Mouse (Mus musculus) midbrain, embryonic 15.5 days (tissue): ENCODE results near the gene Scrt2. TPM values are rescaled to one million over a fixed set of nuclear protein-coding genes. Genes with fewer than 3 reads are reported as not detected.
"Not testable (repeated sequence)": the region's sequence is repeated elsewhere in the genome, so short reads cannot be mapped to it uniquely, and the experiment has no call there.

ENCODE experiments used
- ATAC-seq: fragments of 200-750 bp; cut with Nextera tagmentation; replicated peaks from 2 replicates; pipeline ENCODE4 v1.8.0; 2017; ENCODE audit warnings: moderate TSS enrichment
- H3K27ac ChIP-seq: fragments of 300-500 bp; sonication (generic); 2 replicates; pipeline ENCODE4 v1.5.1; 2015; ENCODE audit warnings: mild to moderate bottlenecking, inconsistent platforms
- H3K27me3 ChIP-seq: fragments of 300-500 bp; sonication (generic); replicated peaks from 2 replicates; pipeline ENCODE4 v1.6.1; 2015; ENCODE audit warnings: inconsistent platforms
- H3K36me3 ChIP-seq: fragments of 300-500 bp; sonication (generic); replicated peaks from 2 replicates; pipeline ENCODE4 v1.6.1; 2015; ENCODE audit warnings: inconsistent platforms
- H3K4me1 ChIP-seq: fragments of 300-500 bp; sonication (generic); 2 replicates; pipeline ENCODE4 v1.6.1; 2015; ENCODE audit warnings: inconsistent platforms
- H3K4me2 ChIP-seq: fragments of 300-500 bp; sonication (generic); 2 replicates; pipeline ENCODE4 v1.6.1; 2015; ENCODE audit warnings: inconsistent platforms, mild to moderate bottlenecking, moderate library complexity
- H3K4me3 ChIP-seq: fragments of 300-500 bp; sonication (generic); 2 replicates; pipeline ENCODE4 v1.5.1; 2015; ENCODE audit warnings: mild to moderate bottlenecking, inconsistent platforms
- H3K9ac ChIP-seq: fragments of 300-500 bp; sonication (generic); 2 replicates; pipeline ENCODE4 v1.6.1; 2015; ENCODE audit warnings: mild to moderate bottlenecking, inconsistent platforms
- H3K9me3 ChIP-seq: fragments of 300-500 bp; sonication (generic); 2 replicates; pipeline ENCODE4 v1.6.1; 2016; ENCODE audit warnings: inconsistent platforms
- WGBS: fragments of 180-500 bp; shearing (Covaris S2); methylation state at CpG from one replicate; pipeline ENCODE4 v1.1.7; 2015; ENCODE audit warnings: mixed read lengths; 5-methylcytosine and 5-hydroxymethylcytosine counted together
- polyA plus RNA-seq: library from polyadenylated mRNA; unstranded; fragments of >200 nt; fragmentation: Nextera tagmentation; extraction: Ambion mirVana; gene quantifications from 2 replicates; pipeline ENCODE4 v1.2.1, GENCODE M21; 2015

Gene Scrt2
- polyA plus RNA-seq, 1 experiment from 2014 or later, result 10.9 TPM

GRCm38 (mm10) chr2:152057252-152057563 lies 24.1 kb upstream of the Scrt2 start:
- H3K27ac ChIP-seq, result peak overlapping the region; percentile 36; the same call in 1 of the 2 replicates
- peaks cover 12% of the 10 kb centered on the region for H3K4me1 ChIP-seq
- ATAC-seq, result no peak

GRCm38 (mm10) chr2:152062817-152063216 lies 18.5 kb upstream of the Scrt2 start:
- 84% methylated on average over 3 of the region's 3 CpGs for WGBS

More at GRCm38 (mm10) chr2:152057252-152057563, 24.1 kb upstream of the Scrt2 start:
- Histone ChIP-seq H3K36me3 (no peaks in the 10 kb centered on the region), H3K9ac (no peak overlapping the region), H3K9me3 (no peaks in the 10 kb centered on the region), H3K4me2 (no peak overlapping the region), H3K27me3 (0 out of 2 replicates have a peak, but pooled peaks cover 4% of the 10 kb centered on the region), H3K4me3 (no peak overlapping the region)
- 69% methylated on average over 9 of the region's 9 CpGs for WGBS

GRCm38 (mm10) chr2:152068660-152069433 lies 12.5 kb upstream of the Scrt2 start:
- Histone ChIP-seq H3K4me2 (no peak overlapping the region), H3K27ac (peak overlapping the region; percentile 51; the same call in 1 of the 2 replicates), H3K4me1 (peaks cover 16% of the 10 kb centered on the region), H3K36me3 (no peaks in the 10 kb centered on the region), H3K9me3 (no peaks in the 10 kb centered on the region), H3K27me3 (no peaks in the 10 kb centered on the region), H3K4me3 (no peak overlapping the region), H3K9ac (no peak overlapping the region; the same call in 1 of the 2 replicates)
- 26% methylated on average over 11 of the region's 11 CpGs for WGBS
- ATAC-seq, result peak; percentile 80

More at GRCm38 (mm10) chr2:152062817-152063216, 18.5 kb upstream of the Scrt2 start:
- ATAC-seq, H3K27me3 ChIP-seq, H3K9me3 ChIP-seq, H3K9ac ChIP-seq, H3K4me3 ChIP-seq, H3K4me1 ChIP-seq, H3K36me3 ChIP-seq, H3K4me2 ChIP-seq, H3K27ac ChIP-seq: not testable (repeated sequence)

- Histone ChIP-seq H3K4me1 (peaks cover 16% of the 10 kb centered on the region), H3K9me3 (no peaks in the 10 kb centered on the region), H3K4me3 (no peak overlapping the region), H3K27me3 (no peaks in the 10 kb centered on the region), H3K4me2 (no peak overlapping the region), H3K9ac (no peak overlapping the region; the same call in 1 of the 2 replicates), H3K27ac (peak overlapping the region; percentile 51; the same call in 1 of the 2 replicates), H3K36me3 (no peaks in the 10 kb centered on the region)
- no peak for ATAC-seq
- WGBS, result 46% methylated on average over 9 of the region's 9 CpGs
Measured at GRCm38 (mm10) chr2:152069434-152069786, 11.9 kb upstream of the Scrt2 start.

GRCm38 (mm10) chr2:152069941-152070340 lies 11.4 kb upstream of the Scrt2 start:
- 0 out of 2 replicates have a peak, but pooled peaks have one; percentile 3 for ATAC-seq
- 79% methylated on average over 2 of the region's 2 CpGs for WGBS

GRCm38 (mm10) chr2:152074521-152074920 lies 6.8 kb upstream of the Scrt2 start:
- Histone ChIP-seq H3K27me3 (no peaks in the 10 kb centered on the region; the same call in 1 of the 2 replicates), H3K9me3 (no peaks in the 10 kb centered on the region), H3K4me1 (peaks cover 18% of the 10 kb centered on the region), H3K4me2 (no peak overlapping the region), H3K36me3 (no peaks in the 10 kb centered on the region), H3K9ac (no peak overlapping the region), H3K4me3 (no peak overlapping the region), H3K27ac (no peak overlapping the region)
- 94% methylated on average over 2 of the region's 2 CpGs for WGBS
- ATAC-seq, result no peak

More at GRCm38 (mm10) chr2:152069941-152070340, 11.4 kb upstream of the Scrt2 start:
- Histone ChIP-seq H3K27me3 (no peaks in the 10 kb centered on the region), H3K4me1 (peaks cover 16% of the 10 kb centered on the region), H3K9me3 (no peaks in the 10 kb centered on the region), H3K4me2 (no peak overlapping the region), H3K4me3 (no peak overlapping the region), H3K36me3 (no peaks in the 10 kb centered on the region), H3K9ac (no peak overlapping the region), H3K27ac (no peak overlapping the region)

GRCm38 (mm10) chr2:152075294-152075889 lies 5.9 kb upstream of the Scrt2 start:
- H3K9me3 ChIP-seq, result no peaks in the 10 kb centered on the region
- no peak overlapping the region for H3K4me3 ChIP-seq
- WGBS, result 60% methylated on average over 9 of the region's 9 CpGs
- no peaks in the 10 kb centered on the region; the same call in 1 of the 2 replicates for H3K27me3 ChIP-seq
- ATAC-seq, result no peak
- H3K9ac ChIP-seq, result no peak overlapping the region
- H3K36me3 ChIP-seq, result no peaks in the 10 kb centered on the region
- H3K4me1 ChIP-seq, result peaks cover 18% of the 10 kb centered on the region
- no peak overlapping the region for H3K27ac ChIP-seq
- no peak overlapping the region for H3K4me2 ChIP-seq

GRCm38 (mm10) chr2:152077337-152077736 lies 4.0 kb upstream of the Scrt2 start:
- Histone ChIP-seq H3K9me3 (no peaks in the 10 kb centered on the region), H3K27ac (no peak overlapping the region), H3K9ac (0 out of 2 replicates have a peak overlapping the region, but pooled peaks have one; percentile 12), H3K27me3 (no peaks in the 10 kb centered on the region; the same call in 1 of the 2 replicates), H3K4me3 (no peak overlapping the region), H3K4me2 (no peak overlapping the region), H3K36me3 (no peaks in the 10 kb centered on the region), H3K4me1 (peaks cover 18% of the 10 kb centered on the region)
- 80% methylated on average over 3 of the region's 3 CpGs for WGBS
- ATAC-seq, result no peak

- H3K27ac ChIP-seq, result peak overlapping the region; percentile 95
- H3K27me3 ChIP-seq, result no peaks in the 10 kb centered on the region; the same call in 1 of the 2 replicates
- peak overlapping the region; percentile 84 for H3K4me2 ChIP-seq
- H3K9me3 ChIP-seq, result no peaks in the 10 kb centered on the region
- peak overlapping the region; percentile 96 for H3K9ac ChIP-seq
- WGBS, result under 1% methylated on average over 77 of the region's 81 CpGs
- peak; percentile 79 for ATAC-seq
- H3K36me3 ChIP-seq, result no peaks in the 10 kb centered on the region
- peaks cover 60% of the 10 kb centered on the region for H3K4me1 ChIP-seq
- peak overlapping the region; percentile 75 for H3K4me3 ChIP-seq
Measured at GRCm38 (mm10) chr2:152081641-152082448, 516 bp downstream of the Scrt2 start.

- peaks cover 69% of the 10 kb centered on the region for H3K4me1 ChIP-seq
Measured at GRCm38 (mm10) chr2:152082456-152083285, 1.3 kb downstream of the Scrt2 start.

GRCm38 (mm10) chr2:152083411-152083810 lies 2.1 kb downstream of the Scrt2 start:
- Histone ChIP-seq H3K4me3 (peak overlapping the region; percentile 75), H3K36me3 (no peaks in the 10 kb centered on the region), H3K4me1 (peaks cover 76% of the 10 kb centered on the region), H3K9ac (peak overlapping the region; percentile 96), H3K4me2 (peak overlapping the region; percentile 84), H3K9me3 (no peaks in the 10 kb centered on the region), H3K27me3 (no peaks in the 10 kb centered on the region), H3K27ac (peak overlapping the region; percentile 95)
- no peak for ATAC-seq
- WGBS, result 42% methylated on average over 4 of the region's 4 CpGs

More at GRCm38 (mm10) chr2:152082456-152083285, 1.3 kb downstream of the Scrt2 start:
- H3K4me2 ChIP-seq, result peak overlapping the region; percentile 84
- H3K9ac ChIP-seq, result peak overlapping the region; percentile 96
- WGBS, result 12% methylated on average over 7 of the region's 7 CpGs
- H3K27ac ChIP-seq, result peak overlapping the region; percentile 95
- ATAC-seq, result peak; percentile 5; the same call in 1 of the 2 replicates
- H3K4me3 ChIP-seq, result peak overlapping the region; percentile 75
- no peaks in the 10 kb centered on the region for H3K27me3 ChIP-seq
- no peaks in the 10 kb centered on the region for H3K36me3 ChIP-seq
- no peaks in the 10 kb centered on the region for H3K9me3 ChIP-seq
